Mouse (Mus musculus): ENCODE data around the gene Hyal3. TPM values are rescaled to one million over a fixed set of nuclear protein-coding genes. Genes with fewer than 3 reads are reported as not detected.
A peak's percentile ranks its signal among the peaks of the same experiment; 100 is the strongest.

Hyal3 gene
- total RNA-seq, 1 experiment from 2014 or later = 2.2 TPM

DNA sequence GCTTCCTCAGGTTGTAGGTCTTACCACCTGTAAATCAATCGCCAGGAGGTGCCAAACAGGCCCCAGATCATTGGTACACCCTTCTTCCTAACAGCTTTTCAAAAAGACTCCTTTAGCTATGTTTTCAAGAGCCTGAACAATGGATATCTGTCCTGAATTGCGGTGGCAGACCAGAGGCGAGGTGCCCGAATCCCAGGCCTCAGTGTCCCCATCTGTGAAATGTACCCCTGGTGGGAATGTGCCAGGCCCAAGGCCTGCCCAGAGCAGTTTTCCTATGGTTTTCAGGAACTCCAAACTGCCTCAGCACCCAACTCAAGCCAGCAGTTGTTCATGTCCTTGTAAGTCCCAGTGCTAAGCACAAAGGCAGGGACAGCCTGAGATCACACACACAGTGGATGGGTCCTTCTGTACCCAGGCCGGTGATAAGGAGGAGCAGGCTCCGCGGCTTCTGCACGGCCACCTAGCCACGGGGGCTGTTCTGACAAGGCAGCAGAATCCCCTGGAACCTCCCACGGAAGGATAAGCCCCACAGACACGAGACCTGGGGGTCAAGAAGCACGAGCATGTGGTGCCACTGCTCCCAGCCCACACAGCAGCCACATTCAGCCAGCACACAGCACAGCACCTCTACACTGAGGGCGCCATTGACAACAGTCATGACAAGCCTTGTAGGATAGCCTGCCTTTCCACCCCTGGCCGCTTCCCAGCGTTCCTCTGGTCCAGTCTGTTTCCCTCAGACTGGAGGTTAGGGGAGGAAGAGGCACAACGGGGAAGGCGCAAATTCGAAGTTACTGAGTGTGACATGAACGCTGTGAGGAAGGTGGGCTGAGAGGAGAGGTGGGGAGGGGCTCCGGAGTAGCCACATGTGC lies 47.0 kb downstream of the Hyal3 start:
- ATAC-seq (ENCODE audit: extremely low read depth, insufficient number of reproducible peaks, low FRiP score, poor library complexity, severe bottlenecking) = no peak

DNA sequence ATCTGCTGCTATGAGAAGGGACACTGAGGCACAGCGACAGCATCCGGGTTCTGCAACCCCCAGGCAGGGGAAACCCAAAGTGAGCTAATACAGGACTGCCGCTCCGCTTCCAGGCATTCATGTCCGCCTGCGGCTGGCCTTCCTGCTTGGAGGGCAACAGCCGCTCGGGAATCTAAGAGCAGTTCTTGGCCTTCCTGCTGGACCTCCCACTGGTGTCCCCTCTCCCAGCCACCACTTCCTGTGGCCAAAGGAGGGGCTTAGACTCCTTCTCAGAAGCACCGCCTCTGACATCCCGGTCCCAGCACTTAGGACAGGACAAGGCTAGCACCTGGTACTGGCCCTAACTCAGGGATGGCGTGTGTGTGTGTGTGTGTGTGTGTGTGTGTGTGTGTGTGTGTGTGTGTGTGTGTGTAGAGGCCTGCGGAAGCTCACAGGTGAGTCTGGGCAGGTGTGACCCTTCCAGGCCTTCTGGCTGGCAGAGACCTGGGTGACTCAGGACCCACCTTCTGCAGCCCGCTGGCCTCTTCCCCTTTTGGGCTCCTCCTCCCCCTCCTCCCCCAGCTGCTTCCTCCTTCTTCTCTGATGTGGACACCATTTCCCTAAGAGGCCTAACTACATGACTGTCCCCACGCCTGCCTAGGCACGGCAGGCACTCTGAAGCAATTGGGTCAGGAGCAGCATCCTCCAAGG lies 48.2 kb downstream of the Hyal3 start:
- ATAC-seq (ENCODE audit: extremely low read depth, insufficient number of reproducible peaks, low FRiP score, poor library complexity, severe bottlenecking) = peak; percentile 79

DNA sequence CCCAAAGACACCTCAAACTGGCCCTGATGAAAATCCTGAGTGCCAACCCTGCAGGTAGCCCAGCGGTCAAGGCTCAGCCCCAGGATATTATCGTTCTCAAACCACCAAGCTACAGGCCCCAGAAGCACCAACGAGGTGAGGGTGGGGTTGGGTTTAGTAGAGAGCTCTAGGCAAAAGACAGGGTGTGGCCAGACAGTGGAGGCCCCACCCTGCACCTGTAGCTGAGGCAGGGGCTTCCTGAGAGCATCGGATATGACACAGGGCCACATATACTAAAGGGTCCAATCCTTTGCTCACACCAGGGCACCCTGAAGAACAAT lies 48.8 kb downstream of the Hyal3 start:
- ATAC-seq (ENCODE audit: extremely low read depth, insufficient number of reproducible peaks, low FRiP score, poor library complexity, severe bottlenecking) = peak; percentile 7; the same call in 1 of the 2 replicates

DNA sequence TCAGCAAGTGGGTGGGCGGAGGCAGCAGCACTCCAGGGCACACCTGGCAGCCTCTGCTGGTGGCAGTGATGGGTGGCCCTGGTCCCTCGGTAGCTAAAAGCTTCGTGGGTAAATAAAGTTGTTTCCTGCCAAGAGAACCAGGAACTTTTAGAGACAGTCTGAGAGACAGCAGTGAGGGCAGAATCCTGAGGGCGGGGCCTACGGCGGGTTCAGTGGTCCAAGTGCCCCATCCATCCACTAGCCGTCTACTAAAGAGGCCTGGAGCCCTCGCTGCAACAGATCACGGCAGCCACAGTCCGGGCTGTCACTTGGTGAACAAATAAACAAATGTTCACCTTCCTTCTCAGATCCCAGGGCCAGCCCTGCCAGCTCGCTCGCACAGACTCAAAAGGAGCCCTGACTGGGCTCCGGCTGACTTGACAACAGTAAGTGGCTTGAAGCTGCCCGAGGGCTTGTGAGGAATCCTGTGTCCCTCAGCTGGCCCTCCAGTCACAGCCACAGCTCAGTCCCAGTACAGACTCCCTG lies 49.3 kb downstream of the Hyal3 start:
- no peak for ATAC-seq (ENCODE audit: extremely low read depth, insufficient number of reproducible peaks, low FRiP score, poor library complexity, severe bottlenecking)

DNA sequence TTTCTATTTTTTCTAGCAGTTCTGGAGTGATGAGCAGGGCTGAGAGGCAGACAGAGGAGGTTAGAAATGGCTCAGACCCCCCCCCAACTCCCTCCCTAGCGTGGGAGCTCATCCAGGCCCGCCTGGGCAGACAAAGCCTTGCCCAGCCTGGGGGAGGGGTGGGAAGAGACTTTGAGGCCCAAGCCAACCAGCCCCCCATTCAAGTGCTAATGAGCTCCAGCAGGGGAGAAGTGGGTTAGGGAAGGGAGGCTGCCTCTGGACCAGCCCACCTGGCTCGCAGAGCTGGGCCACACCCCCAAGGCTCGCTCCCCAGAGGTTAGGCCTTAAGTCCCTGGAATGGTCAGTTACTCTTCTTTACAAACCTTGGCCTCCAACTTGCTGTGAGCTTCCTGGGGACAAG lies 50.0 kb downstream of the Hyal3 start:
- ATAC-seq (ENCODE audit: extremely low read depth, insufficient number of reproducible peaks, low FRiP score, poor library complexity, severe bottlenecking) = no peak

DNA sequence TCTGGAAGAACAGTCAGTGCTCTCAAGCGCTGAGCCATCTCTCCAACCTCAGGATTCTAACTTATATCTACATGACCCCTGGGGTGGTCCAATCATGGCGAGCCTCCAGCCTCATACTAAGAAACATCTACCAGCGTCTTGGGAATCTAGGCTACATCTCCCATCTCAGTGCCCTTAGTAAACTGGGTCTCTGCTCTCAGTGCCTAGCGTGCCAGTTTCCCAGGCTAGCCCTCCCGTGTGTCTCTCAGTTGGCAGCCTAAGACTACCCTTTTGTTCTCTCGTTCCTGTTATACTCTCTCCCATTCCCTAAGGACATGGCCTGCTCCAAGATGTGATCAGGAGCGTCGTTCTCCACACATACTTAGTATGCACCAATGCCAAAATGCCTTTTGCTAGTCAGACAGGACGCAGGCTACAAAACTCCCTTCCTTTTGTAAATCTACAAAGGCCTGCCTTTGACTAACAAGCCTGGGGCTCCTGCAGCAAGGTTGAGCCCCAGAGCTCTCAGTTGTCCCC lies 50.8 kb downstream of the Hyal3 start:
- ATAC-seq (ENCODE audit: extremely low read depth, insufficient number of reproducible peaks, low FRiP score, poor library complexity, severe bottlenecking) = no peak

DNA sequence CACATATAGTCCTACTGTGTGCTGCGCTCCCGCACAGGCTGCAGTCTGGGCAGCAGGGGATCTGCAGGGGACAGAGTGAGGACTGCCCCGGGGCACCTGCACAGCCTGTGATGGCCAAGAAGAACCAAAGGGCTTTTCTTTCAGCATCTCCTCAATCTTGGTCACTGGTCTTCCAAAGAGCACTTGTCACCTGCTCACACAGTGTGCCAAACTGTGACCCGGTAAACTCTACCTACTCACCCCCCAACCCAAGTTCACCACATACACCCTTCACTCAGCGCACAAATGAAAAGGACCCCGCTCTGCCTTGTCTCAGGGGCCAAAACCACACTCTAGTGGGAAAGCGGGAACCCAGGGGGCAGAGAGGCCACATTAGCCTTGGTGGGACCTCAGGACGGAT lies 51.2 kb downstream of the Hyal3 start:
- no peak for ATAC-seq (ENCODE audit: extremely low read depth, insufficient number of reproducible peaks, low FRiP score, poor library complexity, severe bottlenecking)

DNA sequence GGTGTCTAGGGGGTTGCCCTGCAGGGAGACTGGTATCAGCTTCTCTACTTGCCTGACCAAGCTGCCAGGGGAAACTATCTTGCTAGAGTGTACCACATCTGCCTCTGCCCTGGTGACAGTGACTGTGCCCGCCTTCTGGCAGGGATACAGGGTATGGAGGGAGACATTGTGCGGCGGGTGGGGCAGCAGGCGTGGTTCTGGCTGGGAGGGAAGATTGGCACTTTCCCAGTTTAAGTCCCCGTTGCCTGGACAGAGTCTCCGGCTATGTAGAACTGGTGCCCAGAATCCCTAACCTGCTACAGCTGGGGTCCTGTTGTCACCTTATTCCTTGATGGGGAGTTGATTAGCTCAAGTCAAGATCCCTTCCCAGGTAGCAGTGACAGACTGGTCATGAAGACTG lies 51.9 kb downstream of the Hyal3 start:
- no peak for ATAC-seq (ENCODE audit: extremely low read depth, insufficient number of reproducible peaks, low FRiP score, poor library complexity, severe bottlenecking)

DNA sequence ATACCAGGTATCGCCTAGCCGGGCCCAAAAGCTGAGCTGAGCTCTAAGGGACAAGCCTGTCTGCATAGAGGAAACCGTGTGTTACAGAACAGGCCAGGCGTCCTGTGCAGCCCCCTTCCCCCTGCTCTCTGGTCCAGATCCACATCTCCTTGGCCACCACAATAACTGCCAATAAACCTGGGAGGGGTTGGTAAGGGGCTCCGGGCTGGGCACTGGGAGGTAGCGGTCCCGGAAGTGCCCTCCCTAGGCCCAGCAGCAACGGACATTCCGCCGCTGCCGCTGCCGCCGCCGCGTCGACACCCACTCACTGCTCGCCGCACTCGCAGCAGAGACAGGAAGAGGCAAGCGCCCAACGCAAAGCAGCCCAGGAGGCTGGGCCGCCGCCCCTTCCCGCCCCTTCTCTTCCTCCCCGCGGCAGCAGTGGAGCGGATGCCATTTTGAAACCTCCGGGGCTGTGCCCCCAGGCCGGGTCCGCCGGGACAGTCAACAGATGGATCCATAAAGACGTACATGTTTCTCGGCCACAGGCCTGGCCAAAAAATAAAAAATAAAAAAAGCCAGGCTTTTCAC lies 52.6 kb downstream of the Hyal3 start:
- peak; percentile 39 for ATAC-seq (ENCODE audit: extremely low read depth, insufficient number of reproducible peaks, low FRiP score, poor library complexity, severe bottlenecking)

DNA sequence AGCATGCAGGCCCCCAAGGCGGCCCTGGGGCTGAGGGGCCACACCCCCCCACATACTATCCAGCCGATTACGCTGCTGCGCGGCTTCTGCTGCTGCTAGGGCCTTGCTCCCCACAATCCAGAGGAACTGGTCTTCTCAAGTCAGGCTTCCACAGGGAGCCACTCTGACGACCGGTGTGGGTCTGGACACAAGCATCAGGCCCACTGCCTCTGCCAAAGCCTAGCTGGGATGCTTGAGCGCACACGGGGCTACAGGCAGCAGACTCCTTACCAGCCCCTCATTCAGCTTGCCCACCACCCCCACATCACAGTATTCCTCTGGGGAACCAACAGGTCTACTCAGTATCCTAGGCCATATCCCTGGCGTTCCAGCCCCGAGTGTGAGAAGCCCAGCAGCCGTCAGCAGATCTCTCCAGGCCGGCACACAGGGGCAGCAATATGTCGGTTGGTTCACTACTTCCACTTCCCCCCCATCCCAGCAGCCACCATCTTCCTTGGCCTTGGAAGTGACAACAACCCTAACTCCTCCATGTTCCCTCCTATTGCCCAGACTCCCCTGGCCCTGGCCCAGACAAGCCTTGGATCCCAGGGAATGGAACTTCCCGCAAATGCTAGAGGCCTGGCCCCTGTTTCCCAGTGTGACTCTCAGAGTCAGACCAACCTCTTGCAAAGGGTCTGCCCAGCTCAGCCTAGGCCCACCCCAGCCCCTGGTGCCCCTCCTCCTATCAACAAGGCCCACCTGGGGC lies 53.2 kb downstream of the Hyal3 start:
- ATAC-seq (ENCODE audit: extremely low read depth, insufficient number of reproducible peaks, low FRiP score, poor library complexity, severe bottlenecking) = no peak

DNA sequence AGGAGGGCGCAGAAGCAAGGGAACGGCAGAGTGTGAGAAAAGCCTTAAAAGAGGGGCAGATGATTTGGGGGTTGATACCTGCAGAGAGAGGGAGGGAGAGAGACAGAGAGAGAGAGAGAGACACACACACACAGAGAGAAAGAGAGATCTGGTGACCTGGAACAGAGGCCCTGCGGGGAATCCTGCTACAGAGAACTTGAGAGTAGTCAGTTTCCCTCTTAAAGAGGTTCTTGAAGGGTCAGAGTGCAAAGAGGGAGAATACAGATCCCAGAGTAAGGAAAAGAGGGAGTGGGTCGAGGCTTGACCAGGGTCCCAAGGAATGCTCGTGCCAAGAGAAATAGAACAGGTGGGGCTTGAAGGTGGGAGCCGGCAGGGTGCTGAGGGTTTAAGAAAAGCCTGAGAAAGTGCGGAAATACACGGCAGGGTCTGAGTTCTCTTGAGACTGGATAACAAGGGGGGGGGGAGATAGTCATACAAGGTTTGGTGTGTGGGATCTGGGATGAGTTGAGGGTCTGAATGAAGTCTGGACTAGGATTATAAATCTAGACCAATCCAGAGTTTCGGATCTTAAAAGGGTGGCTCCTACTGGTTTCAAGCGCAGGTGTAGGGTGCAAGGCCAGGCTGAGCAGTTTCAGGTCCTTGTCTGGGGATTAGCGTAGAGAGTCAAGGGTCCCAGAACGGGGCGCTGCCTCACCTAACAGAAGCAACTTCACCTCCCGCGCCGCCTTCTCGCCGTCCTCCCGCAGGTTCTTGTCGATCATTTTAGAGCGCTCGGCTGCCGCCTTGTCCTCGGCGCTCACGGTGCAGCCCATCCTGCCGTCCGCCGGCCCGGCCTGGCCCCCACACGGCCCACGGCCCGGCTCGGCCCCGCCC lies 54.0 kb downstream of the Hyal3 start:
- 0 out of 2 replicates have a peak, but pooled peaks have one; percentile 0 for ATAC-seq (ENCODE audit: extremely low read depth, insufficient number of reproducible peaks, low FRiP score, poor library complexity, severe bottlenecking)

DNA sequence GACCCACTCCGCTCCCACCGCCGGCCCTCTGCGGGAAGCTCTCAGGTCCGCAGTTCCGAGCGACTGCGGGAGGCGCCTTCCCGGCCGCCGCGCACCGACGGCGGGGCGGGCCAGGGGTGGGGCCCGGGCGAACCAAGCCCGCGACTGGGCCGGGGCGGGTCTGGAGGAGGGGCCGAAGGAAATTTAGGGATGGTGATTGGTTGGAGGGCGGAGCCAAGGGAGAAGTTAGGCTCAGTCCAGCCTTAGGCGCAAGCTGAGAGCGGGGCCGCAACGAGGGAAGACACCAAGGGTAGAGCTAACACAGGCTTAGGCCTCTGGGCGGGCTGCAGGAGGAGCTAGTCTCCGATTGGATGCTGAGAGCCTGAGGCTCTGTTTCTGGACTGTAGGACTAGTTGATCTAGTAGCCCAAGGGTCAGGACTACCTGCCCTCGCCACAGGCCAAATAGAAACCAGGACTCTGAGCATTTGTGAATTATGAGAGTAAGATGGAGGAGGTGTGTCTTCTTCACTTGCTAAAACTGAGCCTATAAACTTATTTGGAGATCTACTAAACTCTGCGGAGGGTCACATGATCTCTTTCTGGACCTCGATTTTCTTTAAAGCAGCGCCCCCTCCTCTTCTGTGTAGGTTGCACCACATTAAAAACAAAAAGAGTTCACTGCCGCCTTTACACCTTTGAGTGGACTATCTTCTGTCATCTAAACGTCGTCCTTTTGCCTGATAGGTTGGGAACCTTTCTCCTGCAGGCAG lies 54.8 kb downstream of the Hyal3 start, which contains the start of gene Gnai2:
Gene Gnai2 (minus strand): TSS at position 89 of the 750 bp plus-strand sequence.
- peak; percentile 89 for ATAC-seq (ENCODE audit: extremely low read depth, insufficient number of reproducible peaks, low FRiP score, poor library complexity, severe bottlenecking)

Other genes with a start within 250 kb of the Hyal3 start
- gene Hemk1, start 242.5 kb upstream of the Hyal3 start, total RNA-seq (2017) = 9.7 and 12.6 TPM in 2 replicates
- gene 6430571L13Rik, start 240.2 kb upstream of the Hyal3 start, total RNA-seq (2017) = 0.12 TPM in 1 of 2 replicates, not detected in the other
- gene Cacna2d2, start 181.2 kb upstream of the Hyal3 start, total RNA-seq (2017) = 0.49 and 0.58 TPM in 2 replicates
- gene Tmem115, start 46.9 kb upstream of the Hyal3 start, total RNA-seq (2017) = 18.6 and 20.4 TPM in 2 replicates
- 9.2 and 11.7 TPM in 2 replicates for gene Cyb561d2, start 38.6 kb upstream of the Hyal3 start, total RNA-seq (2017)
- 29.4 and 36.7 TPM in 2 replicates for gene Nprl2, start 38.6 kb upstream of the Hyal3 start, total RNA-seq (2017)
- gene Zmynd10, start 33.5 kb upstream of the Hyal3 start, total RNA-seq (2017) = 0.86 TPM in 1 of 2 replicates, not detected in the other
- 70.8 and 78.2 TPM in 2 replicates for gene Rassf1, start 29.3 kb upstream of the Hyal3 start, total RNA-seq (2017)
- gene Tusc2, start 17.6 kb upstream of the Hyal3 start, total RNA-seq (2017) = 20.4 and 23.9 TPM in 2 replicates
- 0.93 and 1.1 TPM in 2 replicates for gene Hyal2, start 12.9 kb upstream of the Hyal3 start, total RNA-seq (2017)
- gene Hyal1, start 3.9 kb upstream of the Hyal3 start, total RNA-seq (2017) = 2.6 and 2.8 TPM in 2 replicates
- 8.0 and 8.7 TPM in 2 replicates for gene Naa80, start 1.9 kb upstream of the Hyal3 start, total RNA-seq (2017)
- gene Ifrd2, start 6.8 kb downstream of the Hyal3 start, total RNA-seq (2017) = 11.2 and 20.1 TPM in 2 replicates
- gene Sema3b, start 28.4 kb downstream of the Hyal3 start, total RNA-seq (2017) = 0.12 TPM in 2 replicates
- 1,051 and 1,081 TPM in 2 replicates for gene Gnai2, start 54.5 kb downstream of the Hyal3 start, total RNA-seq (2017)
- gene Slc38a3, start 88.7 kb downstream of the Hyal3 start, total RNA-seq (2017) = not detected in 2 replicates
- gene Gnat1, start 98.9 kb downstream of the Hyal3 start, total RNA-seq (2017) = 1.7 TPM in 1 of 2 replicates, not detected in the other
- 0.12 and 0.35 TPM in 2 replicates for gene Sema3f, start 129.7 kb downstream of the Hyal3 start, total RNA-seq (2017)
- gene Rbm5, start 190.2 kb downstream of the Hyal3 start, total RNA-seq (2017) = 662 and 675 TPM in 2 replicates